Mouse (Mus musculus) neural tube, embryonic 10.5 days (tissue): ENCODE data around the gene Wwc1.
A peak's percentile ranks its signal among the peaks of the same experiment; 100 is the strongest.
"Not testable (repeated sequence)": the region's sequence is repeated elsewhere in the genome, so short reads cannot be mapped to it uniquely, and the experiment has no call there.

Experiments used
- DNase-seq: peaks from one replicate; pipeline ENCODE4 v3.0.0-alpha.2; 2017; ENCODE audit warnings: low spot score; ENCODE audit errors: extremely low spot score

The Wwc1 gene

DNA sequence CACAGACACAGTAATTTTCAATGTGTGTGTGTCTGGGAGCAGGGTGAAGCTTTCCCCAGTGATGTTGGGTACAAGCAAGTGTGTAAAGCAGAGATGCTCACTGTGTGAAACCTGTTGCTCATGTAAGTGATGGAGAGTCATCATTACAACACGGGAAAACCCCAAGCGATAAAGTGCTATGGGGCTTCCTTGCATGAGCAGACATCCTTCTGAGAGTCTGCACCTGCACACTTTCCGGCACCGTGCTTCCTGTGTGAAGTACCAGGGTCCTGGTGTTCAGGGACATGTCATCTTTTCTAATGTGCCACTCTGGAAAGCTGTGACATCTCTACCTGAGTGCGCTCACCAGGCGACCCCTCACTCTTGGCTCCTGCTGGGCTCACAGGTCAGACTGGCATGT is 97.5 kb downstream of the Wwc1 start:
- DNase-seq: no peak

DNA sequence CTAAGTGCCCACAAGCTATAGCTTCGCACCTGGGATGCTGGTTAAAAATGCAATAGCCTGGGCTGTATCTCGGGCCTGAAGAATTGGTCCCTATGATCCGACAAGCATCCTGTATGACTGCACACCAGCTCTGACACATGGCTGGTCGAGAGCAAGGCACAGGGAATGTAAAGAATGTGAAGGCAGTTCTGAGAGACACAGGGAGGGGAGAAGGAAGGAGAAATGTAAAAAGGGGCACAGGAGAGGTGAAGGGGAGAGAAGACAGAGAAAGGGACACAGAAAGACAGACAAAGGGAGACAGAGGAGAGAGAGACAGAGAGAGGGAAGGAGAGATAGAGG is 101.8 kb downstream of the Wwc1 start:
- no peak for DNase-seq

DNA sequence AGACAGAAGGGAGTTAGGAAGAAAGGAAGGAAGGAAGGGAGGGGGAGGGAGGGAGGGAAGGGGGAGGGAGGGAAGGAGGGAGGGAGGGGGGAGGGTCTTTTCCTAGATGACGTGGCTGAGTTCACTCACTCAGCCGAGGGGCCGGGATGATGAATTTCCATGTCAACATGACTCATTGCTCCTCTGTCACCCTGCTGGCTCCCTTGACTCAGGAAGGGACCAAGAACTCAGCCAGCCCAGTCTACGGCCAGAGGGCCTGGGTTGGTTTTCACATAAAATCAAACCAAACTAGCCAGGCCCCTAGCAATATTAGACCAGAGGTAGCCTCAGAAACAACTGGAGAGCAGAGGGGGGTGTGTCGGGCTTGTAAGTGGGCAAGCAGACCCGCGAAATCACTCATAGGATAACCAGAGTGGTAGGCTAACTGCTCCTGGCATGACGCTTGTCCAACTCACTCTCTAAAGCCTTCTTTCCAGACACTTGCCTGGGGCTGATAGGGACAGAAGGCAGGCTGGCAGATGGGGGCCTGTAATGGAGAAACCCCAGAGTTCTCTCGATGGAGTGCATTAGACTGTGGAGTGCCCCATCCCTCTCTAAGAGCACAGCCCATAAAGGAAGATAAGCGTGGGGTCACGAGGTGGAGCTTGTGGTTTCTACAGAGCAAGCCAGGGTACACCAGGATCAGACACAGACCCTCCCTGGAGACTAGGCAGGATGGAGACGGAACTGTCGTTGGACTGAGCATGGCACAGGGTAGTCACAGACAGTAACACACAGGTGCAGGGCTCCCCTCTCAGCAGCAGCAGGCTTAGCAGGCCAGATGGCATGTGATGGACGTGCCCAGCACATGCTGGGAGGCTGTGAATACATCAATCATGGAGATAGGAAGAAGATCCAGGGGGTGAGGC is 102.4 kb downstream of the Wwc1 start:
- no peak for DNase-seq

DNA sequence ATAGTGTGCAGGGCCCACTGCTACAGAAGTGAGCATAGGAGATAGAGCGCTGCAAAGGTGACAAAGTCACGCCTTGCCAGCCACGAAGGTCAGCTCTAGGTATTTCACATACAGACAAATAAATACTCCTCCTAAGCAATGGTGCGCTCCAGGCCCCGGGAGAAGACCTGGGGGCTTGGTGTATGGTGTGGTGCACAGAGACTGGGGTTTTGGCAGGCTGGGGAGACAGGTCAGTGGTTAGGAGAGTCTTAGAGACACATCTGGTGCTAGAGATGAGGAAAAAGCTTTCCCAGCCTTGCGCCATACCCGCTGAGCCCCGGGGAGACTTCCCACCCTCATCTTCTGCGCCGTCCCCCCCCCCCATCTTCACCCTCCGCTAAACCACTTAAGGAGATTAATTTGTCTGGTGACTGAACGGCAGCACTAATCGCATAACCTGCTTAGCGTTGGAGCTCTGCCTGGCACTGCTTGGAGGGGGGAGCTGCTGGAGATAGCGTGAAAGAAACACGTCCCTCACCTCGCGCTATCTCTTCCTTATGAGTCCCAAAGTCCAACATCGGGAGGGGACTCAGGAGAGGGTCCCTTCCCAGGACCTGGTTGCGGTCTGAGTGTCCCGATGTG is 106.6 kb downstream of the Wwc1 start:
- DNase-seq: peak; percentile 24

DNA sequence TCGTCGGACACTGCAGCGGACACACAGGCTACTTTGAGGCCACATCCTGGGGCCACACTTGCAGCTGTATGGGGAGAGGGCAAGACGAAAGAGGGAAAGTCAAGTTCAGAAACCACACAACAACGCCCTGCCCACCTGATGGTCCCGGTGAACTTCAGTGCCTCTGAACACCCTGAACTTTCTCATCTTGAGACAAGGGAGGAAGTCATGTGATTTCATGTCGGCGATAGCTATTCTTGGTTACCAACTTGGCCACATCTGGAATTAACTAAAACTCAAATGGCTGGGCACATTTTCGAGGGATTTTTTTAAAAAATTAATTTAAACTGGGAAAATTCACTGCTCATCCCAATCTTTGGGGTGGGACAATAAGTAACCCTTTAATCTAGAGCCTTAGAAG is 109.4 kb downstream of the Wwc1 start:
- no peak for DNase-seq

DNA sequence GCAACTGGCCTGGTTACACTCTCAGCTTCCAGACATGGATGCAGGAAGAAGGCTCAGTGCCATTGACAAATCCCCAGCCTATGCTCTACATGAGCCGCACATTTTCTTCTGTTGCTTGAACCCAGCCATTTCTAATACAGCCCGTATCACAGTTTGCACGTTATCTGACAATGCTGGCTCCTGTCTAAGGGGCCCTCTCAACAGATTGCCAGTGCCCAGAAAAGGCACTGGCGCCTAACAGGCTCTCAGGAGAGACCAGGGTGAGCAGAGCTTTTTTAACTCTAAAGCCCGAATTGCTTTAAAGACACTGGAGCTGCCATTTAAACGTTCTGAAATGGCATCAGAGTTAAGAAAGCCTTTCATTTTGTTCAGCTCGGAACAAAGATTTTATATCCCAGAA is 114.2 kb downstream of the Wwc1 start:
- DNase-seq: no peak

DNA sequence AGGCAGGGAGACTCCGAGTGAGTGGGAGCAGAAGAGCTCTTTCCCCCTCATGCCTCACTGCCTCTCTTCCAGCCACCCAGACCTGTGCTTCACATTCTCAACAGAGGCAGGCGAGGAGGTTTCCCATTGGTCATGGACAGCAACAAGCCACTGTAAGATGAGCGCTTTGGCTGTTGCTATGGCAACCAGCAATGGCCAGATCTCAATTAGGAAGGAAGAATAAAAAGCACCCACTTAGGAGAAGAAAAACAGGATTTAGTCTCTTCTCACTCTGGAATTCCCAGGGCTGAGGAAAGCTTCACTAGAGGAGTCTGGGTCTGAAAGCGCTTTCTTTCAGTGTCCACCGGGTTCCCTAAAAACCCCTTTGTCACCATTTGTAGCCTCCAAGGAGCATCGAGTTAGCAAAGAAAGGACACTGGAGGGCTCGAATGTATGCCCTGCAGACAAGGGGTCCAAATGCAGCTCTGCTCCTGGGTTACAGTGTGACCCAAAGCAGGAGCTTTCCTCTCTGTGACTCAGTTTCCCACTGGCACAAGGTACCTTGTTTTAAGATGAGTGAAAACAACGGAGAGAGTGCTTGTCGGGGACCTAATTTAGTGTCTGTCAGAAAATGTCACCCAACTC is 115.2 kb downstream of the Wwc1 start:
- DNase-seq: peak; percentile 75

DNA sequence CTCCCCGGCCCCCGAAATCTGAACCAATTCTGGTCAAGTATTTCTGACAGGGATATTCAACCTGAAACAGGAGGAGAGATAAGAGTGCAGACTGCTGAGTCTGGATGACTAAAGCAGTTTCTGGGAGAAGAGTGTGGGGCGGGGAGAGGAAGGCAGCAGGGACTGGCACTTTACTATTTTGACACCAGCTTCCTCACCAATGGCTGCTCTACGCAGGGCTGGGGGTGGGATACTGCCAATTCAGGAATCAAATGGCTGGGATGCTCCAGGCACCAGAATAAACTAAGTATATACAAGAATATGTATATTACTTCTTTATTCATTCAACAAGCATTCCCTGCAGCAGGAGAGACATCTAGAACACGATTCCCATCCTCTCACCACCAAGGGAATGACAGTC is 116.7 kb downstream of the Wwc1 start:
- no peak for DNase-seq

DNA sequence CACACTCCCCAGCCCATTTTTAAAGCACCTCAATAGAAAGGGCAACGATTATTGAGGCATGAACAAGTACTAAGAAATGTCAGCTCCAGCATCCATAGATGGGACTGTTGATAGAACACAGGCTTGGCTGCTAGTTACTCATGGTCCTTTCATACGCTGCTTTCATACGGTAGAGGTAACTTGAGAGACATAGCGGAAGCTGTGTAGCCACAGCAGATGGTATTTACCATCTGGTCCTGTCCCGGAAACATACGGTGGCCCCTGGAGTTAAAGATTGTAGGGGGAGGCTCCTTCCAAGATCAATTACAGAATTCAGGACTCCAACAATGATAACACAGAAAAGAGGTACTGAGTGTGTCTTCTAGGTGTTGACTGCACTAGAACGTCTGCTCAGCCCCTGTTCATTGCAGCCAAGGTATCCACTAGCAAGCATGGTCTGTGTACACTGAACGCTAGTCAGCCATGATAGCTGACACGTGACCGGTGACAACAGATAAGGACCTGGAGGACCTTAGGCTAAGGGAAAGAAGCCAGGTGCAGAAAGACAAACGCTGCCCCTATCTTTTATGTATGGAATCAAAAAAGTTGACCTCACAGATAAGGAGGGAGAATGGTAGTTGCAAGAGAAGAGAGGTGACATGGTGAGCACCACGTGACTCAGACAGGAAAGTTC is 122.8 kb downstream of the Wwc1 start:
- DNase-seq: no peak

DNA sequence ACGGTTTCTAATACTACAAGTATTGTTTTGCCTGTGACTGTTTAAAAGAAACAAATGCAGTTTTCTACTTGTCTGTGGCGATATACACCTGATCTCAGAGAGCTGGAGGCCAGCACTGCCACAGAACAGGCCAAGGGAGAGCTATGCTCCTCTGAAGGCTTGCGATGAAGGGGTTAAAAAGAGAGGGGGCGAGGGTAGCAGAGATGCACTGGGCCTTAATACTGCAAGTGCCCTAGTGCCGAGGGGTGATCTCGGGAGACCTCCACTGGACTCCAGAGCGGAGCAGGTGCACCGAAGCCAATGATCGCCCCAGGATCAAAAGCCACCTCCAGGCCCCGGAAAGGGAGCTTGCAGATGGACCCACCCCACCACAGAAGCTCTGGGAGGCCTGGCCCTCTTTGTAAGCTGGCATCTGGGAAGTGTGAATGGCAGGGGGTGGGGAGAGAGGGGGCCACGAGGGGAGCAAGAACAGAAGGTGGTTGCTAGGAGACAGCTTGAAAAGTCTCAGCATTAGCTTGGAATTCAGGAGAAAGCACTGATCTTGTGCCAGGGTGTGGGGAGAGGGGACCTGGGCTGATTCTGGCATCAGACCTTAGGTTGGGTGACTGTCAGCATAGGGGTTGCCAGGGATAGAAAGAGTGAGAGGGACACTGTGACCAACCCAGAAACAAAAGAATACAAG is 123.8 kb downstream of the Wwc1 start:
- DNase-seq: peak; percentile 67

DNA sequence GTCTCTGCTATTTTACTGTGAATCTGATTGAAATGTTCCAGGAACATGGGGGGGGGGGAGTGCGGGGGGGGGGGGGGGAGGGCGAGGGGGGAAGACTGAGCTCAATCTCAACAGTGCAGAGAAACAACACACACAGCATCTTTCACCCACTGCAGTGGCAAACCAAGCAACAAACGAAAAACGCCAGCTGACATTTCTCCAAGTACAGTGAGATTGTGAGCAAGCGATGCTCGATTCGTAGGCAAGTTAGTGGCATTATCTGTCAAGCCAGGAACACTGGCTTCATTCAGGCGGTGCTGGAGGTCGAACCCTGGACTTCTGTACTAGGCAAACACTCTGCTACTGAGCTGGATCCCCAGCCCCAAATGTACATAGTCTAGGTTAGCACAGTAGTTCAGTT is 124.8 kb downstream of the Wwc1 start:
- DNase-seq: no peak

DNA sequence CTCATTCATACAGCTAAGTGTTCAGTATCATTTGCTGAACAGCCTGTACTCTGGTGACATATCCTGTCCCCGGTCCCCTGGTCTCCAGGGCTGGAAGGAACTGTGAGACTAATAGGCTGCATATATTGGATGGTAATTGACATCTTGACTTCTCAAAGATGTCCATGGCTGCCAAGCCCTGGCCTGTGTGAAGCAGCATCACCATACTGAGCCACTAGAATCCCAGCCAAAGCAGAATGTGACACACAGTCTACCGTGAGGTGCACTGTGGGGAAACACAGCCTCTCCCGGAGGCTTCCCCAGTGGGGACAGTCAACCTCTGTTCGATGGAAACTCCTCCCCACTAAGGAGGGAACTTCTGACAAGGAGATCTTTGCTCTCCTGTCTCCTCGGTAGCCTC is 125.4 kb downstream of the Wwc1 start:
- DNase-seq: no peak

DNA sequence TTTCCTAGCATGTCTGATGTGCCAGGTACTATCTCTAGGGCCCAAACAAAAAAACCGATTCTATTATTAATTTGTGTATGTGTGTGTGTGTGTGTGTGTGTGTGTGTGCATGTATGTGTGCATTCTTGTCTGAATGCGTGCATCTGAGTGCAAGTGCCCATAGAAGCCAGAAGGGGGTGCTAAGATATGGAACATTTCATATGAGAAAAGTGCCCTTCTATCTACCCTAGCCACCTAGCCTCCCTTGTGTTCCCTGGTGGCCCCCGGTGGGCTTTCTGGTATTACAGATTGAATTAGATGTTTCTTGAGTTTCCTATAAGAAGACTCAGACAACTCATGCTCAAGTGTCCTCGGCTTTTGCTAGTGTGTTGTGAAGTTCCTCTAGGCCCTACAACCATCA is 126.7 kb downstream of the Wwc1 start:
- no peak for DNase-seq

DNA sequence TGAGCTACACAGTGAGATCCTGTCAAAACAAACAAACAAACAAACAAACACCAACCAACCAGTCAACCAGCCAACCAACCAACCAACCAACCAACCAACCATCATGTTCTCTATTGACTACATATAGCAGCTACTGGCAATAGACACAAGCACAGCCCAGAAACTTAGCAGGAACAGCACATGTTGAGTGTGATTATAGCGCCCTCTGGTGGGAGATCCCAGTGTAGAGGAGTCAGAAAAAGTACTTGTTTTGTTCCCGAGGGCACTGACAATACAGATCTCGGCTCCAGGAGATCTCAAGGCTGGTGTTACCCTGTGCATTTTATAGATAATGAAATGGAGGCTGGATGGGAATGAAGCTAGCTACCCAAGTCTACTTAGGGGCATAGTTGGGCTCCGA is 127.6 kb downstream of the Wwc1 start:
- DNase-seq: no peak

DNA sequence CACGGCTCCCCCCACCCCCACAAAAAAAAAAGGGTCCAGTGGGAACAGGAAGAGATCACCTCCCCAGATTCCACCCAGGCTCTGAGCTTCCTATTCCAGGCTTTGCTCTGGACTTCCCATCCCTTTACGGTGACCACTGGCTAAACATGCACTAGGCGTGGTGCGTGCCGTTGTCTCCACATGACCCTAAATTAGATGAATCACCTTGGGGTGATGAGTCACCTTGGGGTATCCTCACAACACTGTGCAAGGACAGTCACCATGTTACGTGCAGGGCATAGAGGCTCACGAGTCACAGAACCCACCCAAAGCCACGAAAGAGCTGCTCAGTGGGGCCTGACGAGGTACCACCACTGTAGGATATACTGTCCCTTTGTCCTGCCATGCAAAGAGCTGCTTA is 136.0 kb downstream of the Wwc1 start:
- DNase-seq: no peak

DNA sequence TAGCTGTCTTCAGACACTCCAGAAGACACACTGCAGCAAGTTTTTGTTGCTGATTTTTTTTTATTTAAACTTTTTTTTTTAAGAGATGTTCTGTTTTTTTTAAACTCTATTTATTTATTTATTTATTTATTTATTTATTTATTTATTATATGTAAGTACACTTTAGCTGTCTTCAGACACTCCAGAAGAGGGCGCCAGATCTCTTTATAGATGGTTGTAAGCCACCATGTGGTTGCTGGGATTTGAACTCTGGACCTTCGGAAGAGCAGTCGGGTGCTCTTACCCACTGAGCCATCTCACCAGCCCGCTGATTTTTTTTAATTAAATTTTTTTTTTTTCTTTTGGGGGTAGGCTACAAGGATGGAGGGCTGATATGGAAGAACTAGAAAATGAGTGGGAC is 137.8 kb downstream of the Wwc1 start:
- DNase-seq: not testable (repeated sequence)

DNA sequence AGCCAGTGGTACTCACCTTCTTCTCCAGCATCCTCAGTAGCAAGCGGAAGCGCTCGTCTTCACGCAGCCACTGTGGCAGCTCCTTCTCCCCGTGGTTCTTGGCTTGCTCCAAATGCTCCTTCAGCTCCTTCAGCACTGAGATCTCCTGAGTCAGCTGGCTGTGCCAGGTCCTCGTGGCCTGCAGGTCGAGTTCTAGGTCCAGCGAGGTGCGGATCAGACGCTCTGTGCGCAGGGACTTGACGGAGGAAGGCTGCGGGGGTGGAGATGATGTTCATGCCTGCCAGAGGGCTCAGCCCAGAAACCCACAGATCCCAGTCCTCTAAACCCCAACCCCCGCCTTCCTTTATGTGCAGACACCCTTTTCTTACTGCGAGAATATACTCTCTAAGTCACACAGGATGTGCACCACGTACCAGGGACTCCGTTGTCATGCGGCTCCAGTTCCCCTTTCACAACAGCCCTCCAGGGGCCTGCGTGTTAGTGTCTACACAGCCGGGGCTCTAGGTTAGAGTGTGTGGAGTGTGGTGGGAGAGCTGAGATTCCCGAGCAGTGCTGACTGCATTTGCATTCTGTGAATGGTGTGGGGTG is 138.5 kb downstream of the Wwc1 start:
- DNase-seq: no peak

DNA sequence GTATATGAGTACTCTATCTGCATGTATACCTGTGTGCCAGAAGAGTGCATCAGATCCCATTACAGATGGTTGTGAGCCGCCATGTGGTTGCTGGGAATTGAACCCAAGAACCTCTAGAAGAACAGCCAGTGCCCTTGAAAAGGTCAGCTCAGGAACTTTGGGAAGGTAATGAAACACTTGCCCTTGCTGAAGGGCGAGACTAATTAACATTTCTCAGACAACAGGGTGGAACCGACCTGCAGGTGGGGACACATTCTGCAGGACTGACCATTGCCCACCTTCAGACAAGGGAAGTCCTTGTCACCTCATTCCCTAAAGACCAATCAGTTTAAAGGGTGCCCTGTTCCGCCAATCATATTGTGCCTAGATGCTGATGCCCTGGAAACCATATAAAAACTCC is 139.5 kb downstream of the Wwc1 start:
- not testable (repeated sequence) for DNase-seq

DNA sequence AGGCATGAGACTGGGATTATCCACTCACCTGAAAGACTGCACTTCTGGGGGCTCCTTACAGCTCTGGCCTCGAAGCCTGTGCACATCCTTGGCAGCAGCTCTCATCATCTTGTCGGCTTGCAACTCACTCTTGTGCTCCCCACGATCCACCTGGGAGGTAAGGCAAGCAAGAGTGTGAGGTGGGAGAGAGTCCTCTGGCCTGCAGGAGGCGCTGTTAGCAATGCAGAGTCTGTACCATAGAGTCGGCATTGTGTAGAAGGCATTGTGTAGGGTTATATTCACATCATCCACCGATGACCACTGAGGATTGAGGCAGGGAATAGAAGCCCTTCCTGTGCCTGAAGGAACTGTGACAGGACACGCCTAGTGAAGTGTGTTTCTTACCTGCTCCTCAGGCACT is 140.0 kb downstream of the Wwc1 start:
- DNase-seq: no peak

DNA sequence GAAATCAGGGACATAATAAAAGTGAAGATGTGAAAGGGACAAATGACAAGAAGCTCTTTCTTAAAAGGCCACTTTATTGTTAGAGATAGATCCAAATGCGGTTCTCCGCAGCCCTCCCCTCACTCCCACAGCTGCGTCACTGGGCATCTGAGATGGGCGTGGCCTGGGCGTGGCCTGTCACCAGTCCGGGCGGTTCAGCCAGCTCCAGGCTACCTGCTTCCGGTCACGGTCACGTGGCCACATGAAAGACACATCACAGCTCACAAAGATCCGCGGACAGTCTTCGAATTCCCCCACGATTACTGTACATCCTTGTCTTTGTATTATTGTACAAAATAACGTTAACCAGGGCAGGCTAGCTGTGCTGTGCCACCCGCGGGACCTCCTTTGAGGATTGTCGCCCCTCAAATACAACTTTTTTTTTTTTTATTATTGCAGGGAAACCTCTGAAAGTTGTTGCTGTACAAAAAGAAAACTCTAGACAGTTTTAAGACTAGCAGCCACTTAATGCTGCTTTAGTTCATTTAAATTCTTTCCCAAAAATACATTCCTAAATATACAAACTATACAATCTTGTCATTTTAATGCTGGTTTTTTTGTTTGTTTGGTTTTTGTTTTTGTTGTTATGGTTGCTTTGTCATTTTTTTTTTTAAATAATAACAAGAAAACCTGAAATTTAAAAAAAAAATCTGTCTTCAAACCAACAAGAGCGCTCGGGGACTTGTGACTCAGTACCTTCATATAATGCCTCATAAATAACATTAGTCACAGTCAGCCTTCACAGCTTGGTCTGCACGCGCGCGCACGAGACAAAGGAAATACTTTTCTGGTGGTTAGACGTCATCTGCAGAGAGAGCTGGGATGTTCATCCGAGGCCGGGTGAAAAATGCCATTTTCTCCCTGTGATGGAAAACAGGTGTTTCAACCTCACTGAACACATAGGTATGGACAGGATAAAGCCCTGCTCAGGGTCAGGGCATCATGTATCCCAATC is 141.7 kb downstream of the Wwc1 start:
- DNase-seq: peak; percentile 95
